Mouse (Mus musculus): Measurements from ENCODE around the gene Bcl2l13.

DNA sequence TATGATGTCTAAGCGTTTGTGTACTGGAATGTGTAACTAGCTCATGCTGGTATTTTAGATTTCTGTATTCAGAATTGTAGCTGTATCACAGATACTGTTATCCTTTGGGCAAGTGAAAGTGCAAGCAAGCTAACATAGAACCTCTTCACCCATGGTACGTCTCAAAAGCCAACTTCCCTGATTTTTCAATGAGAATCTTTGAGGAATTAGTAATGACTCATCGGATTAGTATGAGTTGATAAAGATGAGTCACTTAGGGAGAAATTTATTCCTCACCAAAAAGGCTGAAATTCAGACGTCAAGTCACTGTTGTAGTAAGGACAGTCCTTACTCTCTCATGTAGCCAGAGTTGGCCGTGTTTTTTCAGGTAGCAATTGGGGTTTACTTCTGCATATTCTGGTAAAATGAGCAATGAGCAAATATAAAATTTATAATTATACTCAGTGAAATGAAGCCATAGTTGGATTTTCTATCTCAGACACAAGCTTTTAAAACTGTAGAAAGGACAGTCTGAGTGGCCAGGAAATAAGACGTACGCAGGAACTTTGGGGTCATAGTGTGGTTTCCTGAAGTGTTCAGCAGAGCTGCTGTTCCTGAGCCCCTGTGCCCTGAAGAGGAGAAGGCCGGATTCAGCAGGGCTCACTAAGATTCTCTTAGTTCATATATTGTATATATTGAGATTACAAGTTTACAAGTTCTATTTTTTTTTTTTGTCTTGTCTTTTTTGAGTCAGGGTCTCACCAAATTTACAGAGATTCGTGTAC, 30.2 kb downstream of the Bcl2l13 start:
- no peak for TF ChIP-seq CTCF (IDR thresholded peaks at IDR 0.05; ENCODE audit: extremely low read depth, insufficient read depth, low read length)
- TF ChIP-seq POLR2A (IDR thresholded peaks at IDR 0.05; ENCODE audit: extremely low read depth, insufficient read depth, low read length) = no peak

All from cortical plate, adult 2 months (tissue).